Mouse (Mus musculus): ENCODE results near the gene Tbx5. TPM values are rescaled to one million over a fixed set of nuclear protein-coding genes. Genes with fewer than 3 reads are reported as not detected.

Gene Tbx5
- total and polyA plus RNA-seq, 3 experiments, result 22.6 to 36.9 (median 26.5) TPM

DNA sequence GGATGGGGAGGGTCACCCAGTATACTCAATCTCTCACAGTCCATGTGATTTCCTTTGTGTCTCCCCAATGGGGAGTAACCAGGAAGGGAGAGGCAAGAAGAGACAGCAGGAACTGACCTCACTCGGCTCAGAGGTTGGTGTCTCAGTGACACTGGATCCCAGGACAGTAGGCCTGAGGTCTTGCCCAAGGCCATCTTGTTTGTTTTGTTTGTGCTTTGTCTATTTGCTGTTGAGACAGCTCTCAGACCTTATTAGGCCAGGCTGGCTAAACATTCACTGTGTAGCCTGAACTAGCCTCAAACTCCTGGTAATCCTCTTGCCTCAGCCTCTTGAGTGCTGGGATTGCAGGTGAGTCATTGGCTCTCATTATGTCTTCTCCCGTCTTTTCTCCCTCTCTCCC is 11.0 kb upstream of the Tbx5 start:
- TF ChIP-seq CTCF (IDR thresholded peaks at IDR 0.05) (no peak), POLR2A (IDR thresholded peaks at IDR 0.05; ENCODE audit: insufficient read depth, low read depth, low read length) (no peak), EP300 (IDR thresholded peaks at IDR 0.05; ENCODE audit: insufficient read depth, low read depth, low read length) (no peak)
- Histone ChIP-seq H3K36me3 (ENCODE audit: control insufficient read depth, insufficient read depth, low read length) (no peaks in the 10 kb centered on the region), H3K4me3 (no peak overlapping the region), H3K79me2 (replicated peaks; ENCODE audit: control insufficient read depth, insufficient read depth, low read length) (no peaks in the 10 kb centered on the region), H3K4me1 (ENCODE audit: control insufficient read depth, insufficient read depth, low read length) (no peaks in the 10 kb centered on the region), H3K9ac (ENCODE audit: low read depth, low read length) (no peak overlapping the region), H3K27ac (no peak overlapping the region), H3K27me3 (ENCODE audit: control insufficient read depth, insufficient read depth, low read length) (0 out of 2 replicates have a peak, but pooled peaks cover 2% of the 10 kb centered on the region)
- intact Hi-C loops (cut with DNase I), result no loop called here
- no peak for DNase-seq
- WGBS, result 54% methylated on average over 2 of the region's 2 CpGs

GRCm38 (mm10) chr5:119827341-119827740 is 5.1 kb upstream of the Tbx5 start:
- no peak overlapping the region for H3K9ac ChIP-seq (ENCODE audit: low read depth, low read length)
- no peaks in the 10 kb centered on the region for H3K79me2 ChIP-seq (replicated peaks; ENCODE audit: control insufficient read depth, insufficient read depth, low read length)
- intact Hi-C loops (cut with DNase I), result loop anchor here (5.0 kb wide), 1 partner anchor 50 kb away; no protein-coding TSS in a partner anchor
- WGBS, result 65% methylated on average over 6 of the region's 6 CpGs
- no peak for DNase-seq
- H3K4me1 ChIP-seq (ENCODE audit: control insufficient read depth, insufficient read depth, low read length), result no peaks in the 10 kb centered on the region
- no peaks in the 10 kb centered on the region for H3K36me3 ChIP-seq (ENCODE audit: control insufficient read depth, insufficient read depth, low read length)
- H3K4me3 ChIP-seq, result no peak overlapping the region
- no peak overlapping the region for H3K27ac ChIP-seq
- TF ChIP-seq CTCF (IDR thresholded peaks at IDR 0.05) (no peak), EP300 (IDR thresholded peaks at IDR 0.05; ENCODE audit: insufficient read depth, low read depth, low read length) (no peak), POLR2A (IDR thresholded peaks at IDR 0.05; ENCODE audit: insufficient read depth, low read depth, low read length) (no peak)
- no peaks in the 10 kb centered on the region; the same call in 1 of the 2 replicates for H3K27me3 ChIP-seq (ENCODE audit: control insufficient read depth, insufficient read depth, low read length)

- peak overlapping the region; percentile 72 for H3K27ac ChIP-seq
- no peak for TF ChIP-seq EP300 (IDR thresholded peaks at IDR 0.05; ENCODE audit: insufficient read depth, low read depth, low read length)
- TF ChIP-seq CTCF (IDR thresholded peaks at IDR 0.05), result no peak
- TF ChIP-seq POLR2A (IDR thresholded peaks at IDR 0.05; ENCODE audit: insufficient read depth, low read depth, low read length), result no peak
- intact Hi-C loops (cut with DNase I), result no loop called here
- H3K36me3 ChIP-seq (ENCODE audit: control insufficient read depth, insufficient read depth, low read length), result no peaks in the 10 kb centered on the region
- H3K27me3 ChIP-seq (ENCODE audit: control insufficient read depth, insufficient read depth, low read length), result no peaks in the 10 kb centered on the region; the same call in 1 of the 2 replicates
- H3K79me2 ChIP-seq (replicated peaks; ENCODE audit: control insufficient read depth, insufficient read depth, low read length), result no peaks in the 10 kb centered on the region
- no peaks in the 10 kb centered on the region for H3K4me1 ChIP-seq (ENCODE audit: control insufficient read depth, insufficient read depth, low read length)
- WGBS, result 42% methylated on average over 8 of the region's 8 CpGs
- no peak for DNase-seq
- H3K4me3 ChIP-seq, result peak overlapping the region; percentile 46
- H3K9ac ChIP-seq (ENCODE audit: low read depth, low read length), result no peak overlapping the region
These were observed 1.9 kb upstream of the Tbx5 start for GRCm38 (mm10) chr5:119830611-119831010.

- intact Hi-C loops (cut with DNase I), result no loop called here
- Histone ChIP-seq H3K9ac (ENCODE audit: low read depth, low read length) (peak overlapping the region; percentile 69), H3K27me3 (ENCODE audit: control insufficient read depth, insufficient read depth, low read length) (no peaks in the 10 kb centered on the region; the same call in 1 of the 2 replicates)
These were observed 1.2 kb upstream of the Tbx5 start for GRCm38 (mm10) chr5:119831201-119831771.

DNA sequence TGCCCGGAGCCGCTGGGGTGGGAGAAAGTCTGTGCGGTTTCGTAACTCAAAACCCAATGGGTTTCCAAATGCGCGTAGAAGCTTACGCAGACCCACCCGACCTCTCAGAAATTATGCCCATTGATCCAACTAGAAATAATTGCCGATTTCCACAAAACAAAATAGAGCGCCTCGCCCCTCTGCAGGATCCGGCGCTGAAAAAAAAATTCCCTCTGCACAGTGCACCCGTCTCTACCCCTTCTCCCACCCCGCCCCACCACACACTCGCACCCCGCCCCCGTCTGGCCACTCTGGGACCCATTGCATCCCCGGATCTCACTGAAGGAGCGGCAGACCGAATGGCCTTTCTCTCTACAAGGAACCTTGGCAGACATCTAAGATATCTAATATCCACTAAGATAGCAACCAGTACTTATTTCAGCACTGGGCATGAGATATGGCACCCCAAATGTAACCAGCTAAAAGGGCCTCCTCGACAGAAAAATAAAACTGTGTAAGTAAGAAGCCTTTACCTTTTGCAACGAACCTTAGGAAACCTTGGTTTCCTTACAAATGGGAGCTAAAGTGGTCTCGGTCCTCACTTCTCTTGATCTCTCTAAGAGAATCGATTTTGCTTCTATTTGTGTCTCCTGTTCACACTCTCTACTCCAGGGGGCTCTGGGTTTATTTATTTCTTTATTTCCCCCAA is 533 bp upstream of the Tbx5 start:
- no peak for TF ChIP-seq CTCF (IDR thresholded peaks at IDR 0.05)
- no peak for TF ChIP-seq POLR2A (IDR thresholded peaks at IDR 0.05; ENCODE audit: insufficient read depth, low read depth, low read length)
- no peak for TF ChIP-seq EP300 (IDR thresholded peaks at IDR 0.05; ENCODE audit: insufficient read depth, low read depth, low read length)
- Histone ChIP-seq H3K4me1 (ENCODE audit: control insufficient read depth, insufficient read depth, low read length) (no peaks in the 10 kb centered on the region), H3K27me3 (ENCODE audit: control insufficient read depth, insufficient read depth, low read length) (no peaks in the 10 kb centered on the region; the same call in 1 of the 2 replicates), H3K27ac (peak overlapping the region; percentile 72), H3K4me3 (peak overlapping the region; percentile 46), H3K9ac (ENCODE audit: low read depth, low read length) (peak overlapping the region; percentile 69), H3K36me3 (ENCODE audit: control insufficient read depth, insufficient read depth, low read length) (no peaks in the 10 kb centered on the region), H3K79me2 (replicated peaks; ENCODE audit: control insufficient read depth, insufficient read depth, low read length) (no peaks in the 10 kb centered on the region)
- WGBS, result 12% methylated on average over 25 of the region's 25 CpGs
- intact Hi-C loops (cut with DNase I), result no loop called here
- peak in 1 of 2 experiments; percentile 28 for DNase-seq

More at GRCm38 (mm10) chr5:119831201-119831771, 1.2 kb upstream of the Tbx5 start:
- WGBS, result 7% methylated on average over 33 of the region's 33 CpGs
- Histone ChIP-seq H3K36me3 (ENCODE audit: control insufficient read depth, insufficient read depth, low read length) (no peaks in the 10 kb centered on the region), H3K4me1 (ENCODE audit: control insufficient read depth, insufficient read depth, low read length) (no peaks in the 10 kb centered on the region), H3K79me2 (replicated peaks; ENCODE audit: control insufficient read depth, insufficient read depth, low read length) (no peaks in the 10 kb centered on the region), H3K27ac (peak overlapping the region; percentile 72), H3K4me3 (peak overlapping the region; percentile 46)
- peak; percentile 56 to 63 for DNase-seq
- TF ChIP-seq POLR2A (IDR thresholded peaks at IDR 0.05; ENCODE audit: insufficient read depth, low read depth, low read length), result no peak
- TF ChIP-seq EP300 (IDR thresholded peaks at IDR 0.05; ENCODE audit: insufficient read depth, low read depth, low read length), result no peak

Measured in heart, adult 2 months (tissue).